Mouse (Mus musculus) neural tube, embryonic 15.5 days (tissue): Measurements from ENCODE around the gene Gm11559. TPM values are rescaled to one million over a fixed set of nuclear protein-coding genes. Genes with fewer than 3 reads are reported as not detected.
"Not testable (repeated sequence)": the region's sequence is repeated elsewhere in the genome, so short reads cannot be mapped to it uniquely, and the experiment has no call there.

Experiments
- ATAC-seq: fragments of 200-750 bp; cut with Nextera tagmentation; 2 replicates; pipeline ENCODE4 v1.8.0; 2017; ENCODE audit warnings: mild to moderate bottlenecking, moderate TSS enrichment, moderate library complexity; ENCODE audit not compliant: low FRiP score
- H3K27ac ChIP-seq: fragments of 300-500 bp; sonication (generic); replicated peaks from 2 replicates; pipeline ENCODE4 v1.5.1; 2015; ENCODE audit warnings: mild to moderate bottlenecking, inconsistent platforms
- H3K27me3 ChIP-seq: fragments of 300-500 bp; sonication (generic); replicated peaks from 2 replicates; pipeline ENCODE4 v1.6.1; 2015; ENCODE audit warnings: inconsistent platforms
- H3K36me3 ChIP-seq: fragments of 300-500 bp; sonication (generic); 2 replicates; pipeline ENCODE4 v1.6.1; 2015; ENCODE audit warnings: inconsistent platforms
- H3K4me1 ChIP-seq: fragments of 300-500 bp; sonication (generic); 2 replicates; pipeline ENCODE4 v1.6.1; 2015; ENCODE audit warnings: inconsistent platforms
- H3K4me2 ChIP-seq: fragments of 300-500 bp; sonication (generic); 2 replicates; pipeline ENCODE4 v1.6.1; 2015; ENCODE audit warnings: inconsistent platforms, mild to moderate bottlenecking, moderate library complexity
- H3K4me3 ChIP-seq: fragments of 300-500 bp; sonication (generic); replicated peaks from 2 replicates; pipeline ENCODE4 v1.5.1; 2015; ENCODE audit warnings: mild to moderate bottlenecking, inconsistent platforms
- H3K9ac ChIP-seq: fragments of 300-500 bp; sonication (generic); replicated peaks from 2 replicates; pipeline ENCODE4 v1.6.1; 2015; ENCODE audit warnings: mild to moderate bottlenecking, inconsistent platforms
- H3K9me3 ChIP-seq: fragments of 300-500 bp; sonication (generic); replicated peaks from 2 replicates; pipeline ENCODE4 v1.6.1; 2016; ENCODE audit warnings: inconsistent platforms
- WGBS: fragments of 180-500 bp; shearing (Covaris S2); methylation state at CpG from one replicate; pipeline ENCODE4 v1.1.7; 2015; ENCODE audit warnings: mixed read lengths; 5-methylcytosine and 5-hydroxymethylcytosine counted together
- polyA plus RNA-seq: library from polyadenylated mRNA; unstranded; fragments of >200 nt; fragmentation: Nextera tagmentation; extraction: Ambion mirVana; gene quantifications from 2 replicates; pipeline ENCODE4 v1.2.1, GENCODE M21; 2015

Gene Gm11559
- not detected in 2 replicates for polyA plus RNA-seq

DNA sequence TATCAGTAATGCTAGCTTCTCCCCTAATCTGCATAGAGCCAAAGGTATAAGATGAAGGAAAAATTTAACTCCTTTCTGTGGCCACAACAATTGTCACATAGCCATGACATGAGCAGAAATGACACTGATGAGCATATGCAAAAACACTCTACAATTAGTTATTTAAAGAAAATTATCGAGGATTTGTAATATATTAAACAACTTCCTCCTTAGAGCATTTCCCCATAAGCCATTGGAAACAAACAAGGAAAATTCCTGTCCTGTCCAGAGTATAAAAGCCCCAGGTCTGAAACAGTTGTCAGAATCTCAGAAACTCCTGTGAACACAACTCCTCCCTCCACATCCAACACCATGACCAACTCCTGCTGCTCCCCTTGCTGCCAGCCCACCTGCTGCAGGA is at the start of gene Gm11559:
Gene Gm11559 (plus strand): TSS at position 301 of the 400 bp plus-strand sequence.
- H3K27ac ChIP-seq, H3K9me3 ChIP-seq, H3K4me3 ChIP-seq, H3K36me3 ChIP-seq, H3K4me2 ChIP-seq, ATAC-seq, H3K27me3 ChIP-seq, H3K4me1 ChIP-seq, H3K9ac ChIP-seq: not testable (repeated sequence)
- 74% methylated on average over 1 of the region's 1 CpGs for WGBS

DNA sequence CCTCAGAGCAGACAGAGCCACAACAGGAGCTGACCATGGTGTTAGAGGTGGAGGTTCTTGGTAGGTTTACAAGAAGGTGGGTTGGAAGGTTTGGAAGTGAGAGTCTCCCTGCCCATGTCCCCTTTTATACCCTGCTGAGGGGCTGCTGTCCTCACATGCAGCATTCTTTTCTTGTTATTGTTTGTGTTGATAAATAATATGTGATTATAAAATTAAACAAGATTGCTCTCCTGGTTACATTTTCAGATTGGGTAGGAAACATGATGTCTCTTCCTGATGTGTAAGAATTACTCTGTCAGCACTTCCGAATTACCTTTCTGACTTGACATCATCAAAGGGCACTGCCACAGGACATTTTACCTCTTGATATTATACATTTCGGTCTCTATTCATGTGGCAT is 48.7 kb upstream of the Gm11559 start, which contains the start of gene Gm11564:
Gene Gm11564 (minus strand): TSS at position 101 of the 400 bp plus-strand sequence.
- not testable (repeated sequence) for H3K27me3 ChIP-seq, H3K4me2 ChIP-seq, H3K4me3 ChIP-seq, H3K36me3 ChIP-seq, H3K9ac ChIP-seq, H3K4me1 ChIP-seq, ATAC-seq, H3K27ac ChIP-seq, H3K9me3 ChIP-seq
- 85% methylated on average over 2 of the region's 2 CpGs for WGBS

DNA sequence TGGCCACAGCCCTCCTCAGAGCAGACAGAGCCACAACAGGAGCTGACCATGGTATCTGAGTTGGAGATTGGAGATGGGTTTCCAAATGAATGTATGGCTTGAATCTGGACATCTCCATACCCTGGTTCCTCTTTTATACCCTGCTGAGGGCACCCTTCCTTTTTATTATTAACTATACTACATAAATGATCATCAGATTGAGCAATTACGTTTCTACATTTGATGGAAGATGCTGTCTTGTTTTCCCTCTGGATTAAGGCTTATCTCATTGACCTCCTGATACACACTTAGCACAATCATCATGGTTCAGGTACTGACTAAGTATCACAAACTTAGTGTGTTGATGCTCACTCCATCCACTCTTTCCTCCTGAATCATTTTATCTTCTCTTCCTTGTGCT is 26.3 kb upstream of the Gm11559 start, which contains the start of gene 2300003K06Rik:
Gene 2300003K06Rik (minus strand): TSS at position 101 of the 400 bp plus-strand sequence.
- Histone ChIP-seq H3K4me1 (no peaks in the 10 kb centered on the region), H3K9ac (no peak within 1 kb of the TSS), H3K27me3 (no peaks in the 10 kb centered on the region), H3K27ac (no peak within 1 kb of the TSS), H3K36me3 (no peaks in the 10 kb centered on the region), H3K4me2 (no peak within 1 kb of the TSS), H3K9me3 (no peaks in the 10 kb centered on the region), H3K4me3 (no peak within 1 kb of the TSS)
- ATAC-seq, result no peak
- WGBS, result 78% methylated on average over 1 of the region's 1 CpGs

DNA sequence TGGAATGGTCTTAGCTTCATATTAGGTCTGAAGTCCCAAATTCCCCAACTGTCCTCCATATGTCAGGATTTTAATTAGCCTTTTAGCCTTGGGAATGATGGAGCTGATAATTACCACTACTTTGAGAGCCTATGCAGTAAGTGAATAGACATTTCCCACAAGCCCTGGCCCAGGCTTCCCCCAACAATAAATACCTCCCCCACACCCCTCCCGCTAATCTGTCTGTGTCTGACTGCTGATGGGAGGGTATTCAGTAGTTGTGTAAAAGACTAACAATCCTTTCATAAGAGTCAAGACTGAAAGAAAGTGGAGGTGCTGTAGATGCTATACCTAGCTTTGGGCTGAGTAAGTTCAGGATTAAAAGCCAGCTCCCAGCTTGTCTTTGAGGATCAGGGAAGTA is 22.1 kb upstream of the Gm11559 start:
- H3K27ac ChIP-seq, result no peak overlapping the region
- ATAC-seq, result no peak
- H3K27me3 ChIP-seq, result no peaks in the 10 kb centered on the region
- H3K4me2 ChIP-seq, result no peak overlapping the region
- WGBS, result 32% methylated on average over 1 of the region's 1 CpGs
- no peaks in the 10 kb centered on the region for H3K9me3 ChIP-seq
- no peaks in the 10 kb centered on the region for H3K36me3 ChIP-seq
- H3K9ac ChIP-seq, result no peak overlapping the region
- no peaks in the 10 kb centered on the region for H3K4me1 ChIP-seq
- H3K4me3 ChIP-seq, result no peak overlapping the region

DNA sequence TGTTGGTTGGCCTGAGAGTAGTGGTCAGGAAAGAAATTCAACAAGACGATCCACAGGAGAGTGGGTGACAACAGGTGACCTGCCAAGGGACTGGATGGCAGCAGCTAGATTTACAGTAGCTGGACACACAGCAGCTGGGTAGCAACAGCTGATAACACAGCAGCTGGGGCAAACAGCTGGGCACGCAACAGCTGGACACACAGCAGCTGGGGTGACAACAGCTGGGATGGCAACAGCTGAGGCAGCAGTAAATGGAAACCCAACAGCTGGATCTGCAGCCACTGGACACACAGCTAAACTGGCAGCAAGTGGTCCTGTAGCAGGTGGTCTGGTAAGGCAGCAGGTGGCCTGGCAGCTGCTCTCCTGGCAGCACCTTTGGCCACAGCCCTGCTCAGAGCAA is 17.5 kb upstream of the Gm11559 start:
- H3K27ac ChIP-seq, result no peak overlapping the region
- WGBS, result 98% methylated on average over 2 of the region's 2 CpGs
- H3K4me3 ChIP-seq, result no peak overlapping the region
- H3K4me1 ChIP-seq, result no peaks in the 10 kb centered on the region
- H3K36me3 ChIP-seq, result no peaks in the 10 kb centered on the region
- H3K27me3 ChIP-seq, result no peaks in the 10 kb centered on the region
- H3K4me2 ChIP-seq, result no peak overlapping the region
- no peaks in the 10 kb centered on the region for H3K9me3 ChIP-seq
- ATAC-seq, result no peak
- no peak overlapping the region for H3K9ac ChIP-seq

DNA sequence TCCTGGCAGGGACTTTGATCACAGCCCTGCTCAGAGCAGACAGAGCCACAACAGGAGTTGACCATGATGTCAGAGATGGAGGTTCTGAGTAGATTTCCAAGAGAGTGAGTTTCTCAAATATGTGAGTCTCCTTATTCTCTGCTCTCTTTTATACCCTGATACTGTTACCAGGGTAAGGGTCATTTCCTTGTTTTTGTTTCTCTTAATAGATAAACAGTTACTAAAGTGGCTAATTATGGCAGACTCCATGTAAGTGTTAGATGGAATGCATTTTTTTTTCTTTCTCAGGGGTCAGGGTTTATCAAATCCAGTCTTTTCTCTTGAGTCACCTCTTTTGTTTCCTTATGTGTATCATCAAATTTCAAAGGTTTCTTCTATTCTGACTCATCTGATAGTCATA is 12.8 kb upstream of the Gm11559 start, which contains the start of gene Krtap4-16:
Gene Krtap4-16 (minus strand): TSS at position 101 of the 400 bp plus-strand sequence.
- Histone ChIP-seq H3K4me1 (no peaks in the 10 kb centered on the region), H3K27me3 (no peaks in the 10 kb centered on the region), H3K9ac (no peak within 1 kb of the TSS), H3K9me3 (no peaks in the 10 kb centered on the region), H3K4me3 (no peak within 1 kb of the TSS), H3K36me3 (no peaks in the 10 kb centered on the region), H3K27ac (no peak within 1 kb of the TSS), H3K4me2 (no peak within 1 kb of the TSS)
- no peak for ATAC-seq

DNA sequence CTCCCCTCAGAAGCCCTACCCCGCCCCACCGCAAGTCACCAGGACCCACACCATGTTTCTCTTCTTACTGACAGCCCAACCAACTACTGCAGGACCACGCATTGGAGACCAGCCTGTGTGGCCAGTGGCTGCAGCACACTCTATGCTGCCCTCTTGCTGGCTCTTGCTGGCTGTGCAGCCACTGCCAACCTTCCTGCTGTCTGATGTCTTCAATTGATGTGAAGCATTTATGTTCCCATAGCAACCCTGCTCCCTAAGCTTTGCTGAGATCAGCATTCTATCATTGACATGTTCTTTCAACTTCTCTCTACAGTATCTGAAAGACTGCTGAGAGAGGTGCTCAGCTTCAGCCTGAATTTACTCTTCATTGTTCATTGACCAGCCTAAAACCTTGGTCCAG is 10.2 kb upstream of the Gm11559 start:
- Histone ChIP-seq H3K4me1 (no peaks in the 10 kb centered on the region), H3K27me3 (no peaks in the 10 kb centered on the region), H3K36me3 (no peaks in the 10 kb centered on the region), H3K27ac (no peak overlapping the region), H3K9ac (no peak overlapping the region), H3K4me3 (no peak overlapping the region), H3K4me2 (no peak overlapping the region), H3K9me3 (no peaks in the 10 kb centered on the region)
- 57% methylated on average over 3 of the region's 3 CpGs for WGBS
- no peak for ATAC-seq

DNA sequence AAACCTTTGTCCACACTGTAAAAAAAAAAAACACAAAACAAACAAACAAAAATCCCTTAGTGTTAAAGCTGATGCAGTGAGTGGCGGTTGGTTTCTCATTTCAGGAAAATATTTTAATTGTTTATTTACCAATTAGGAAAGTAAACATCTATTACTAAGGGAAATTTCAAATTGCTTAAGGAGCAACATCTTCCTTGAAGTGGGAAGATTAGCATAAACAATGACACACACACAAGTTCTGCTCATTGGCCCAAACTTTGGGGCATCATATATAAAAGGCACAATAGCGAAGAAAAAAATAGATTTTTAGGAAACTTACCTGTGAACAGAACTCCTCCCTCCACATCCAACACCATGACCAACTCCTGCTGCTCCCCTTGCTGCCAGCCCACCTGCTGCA is 6.7 kb upstream of the Gm11559 start, which contains the start of gene Gm11568:
Gene Gm11568 (plus strand): TSS at position 301 of the 400 bp plus-strand sequence.
- no peaks in the 10 kb centered on the region for H3K9me3 ChIP-seq
- H3K27ac ChIP-seq, result no peak within 1 kb of the TSS
- no peak within 1 kb of the TSS for H3K4me3 ChIP-seq
- no peak within 1 kb of the TSS for H3K4me2 ChIP-seq
- WGBS, result 93% methylated on average over 2 of the region's 2 CpGs
- no peak for ATAC-seq
- H3K27me3 ChIP-seq, result no peaks in the 10 kb centered on the region
- no peak within 1 kb of the TSS for H3K9ac ChIP-seq
- H3K4me1 ChIP-seq, result no peaks in the 10 kb centered on the region
- H3K36me3 ChIP-seq, result no peaks in the 10 kb centered on the region

DNA sequence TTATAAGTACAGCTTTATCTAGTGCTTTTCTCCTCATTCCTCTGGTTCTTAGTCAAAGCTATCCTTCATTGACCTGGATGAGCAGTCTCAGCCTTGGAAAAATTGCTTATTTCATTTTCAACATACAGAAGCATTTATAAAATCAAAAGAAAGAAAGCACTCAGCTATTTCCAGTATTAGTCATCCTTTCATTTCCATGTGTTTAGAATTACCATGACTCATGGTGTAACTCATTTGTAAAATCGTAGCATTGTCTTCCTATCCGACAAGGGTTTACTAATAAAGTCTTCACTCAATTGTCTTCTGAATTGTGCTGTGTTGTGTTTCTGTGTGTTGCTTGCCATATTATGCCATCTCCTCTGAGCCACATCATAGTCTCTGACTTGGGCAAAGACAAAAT is 5.5 kb upstream of the Gm11559 start:
- H3K4me2 ChIP-seq, result no peak overlapping the region
- no peak overlapping the region for H3K27ac ChIP-seq
- H3K4me1 ChIP-seq, result no peaks in the 10 kb centered on the region
- no peak overlapping the region for H3K9ac ChIP-seq
- H3K27me3 ChIP-seq, result no peaks in the 10 kb centered on the region
- H3K36me3 ChIP-seq, result no peaks in the 10 kb centered on the region
- 83% methylated on average over 2 of the region's 2 CpGs for WGBS
- no peaks in the 10 kb centered on the region for H3K9me3 ChIP-seq
- H3K4me3 ChIP-seq, result no peak overlapping the region
- ATAC-seq, result no peak

DNA sequence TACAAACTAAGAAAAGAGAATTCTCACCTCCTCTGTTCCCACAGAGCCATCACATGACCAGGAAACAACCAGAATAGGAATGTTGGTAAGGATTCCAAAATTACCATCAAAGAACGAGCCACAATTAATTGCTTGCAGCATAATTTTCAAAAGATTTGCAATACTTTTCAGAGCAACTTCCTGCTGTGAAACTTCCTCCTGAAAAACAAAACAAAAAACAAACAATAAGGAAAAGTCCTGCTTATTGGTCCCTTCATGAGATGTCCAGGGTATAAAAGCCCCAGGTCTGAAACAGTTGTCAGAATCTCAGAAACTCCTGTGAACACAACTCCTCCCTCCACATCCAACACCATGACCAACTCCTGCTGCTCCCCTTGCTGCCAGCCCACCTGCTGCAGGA is 8.8 kb downstream of the Gm11559 start, which contains the start of gene Krtap9-1:
Gene Krtap9-1 (plus strand): TSS at position 301 of the 400 bp plus-strand sequence.
- not testable (repeated sequence) for H3K4me2 ChIP-seq, H3K9me3 ChIP-seq, ATAC-seq, H3K27me3 ChIP-seq, H3K36me3 ChIP-seq, H3K4me1 ChIP-seq, H3K4me3 ChIP-seq, H3K9ac ChIP-seq, H3K27ac ChIP-seq
- 77% methylated on average over 1 of the region's 1 CpGs for WGBS

DNA sequence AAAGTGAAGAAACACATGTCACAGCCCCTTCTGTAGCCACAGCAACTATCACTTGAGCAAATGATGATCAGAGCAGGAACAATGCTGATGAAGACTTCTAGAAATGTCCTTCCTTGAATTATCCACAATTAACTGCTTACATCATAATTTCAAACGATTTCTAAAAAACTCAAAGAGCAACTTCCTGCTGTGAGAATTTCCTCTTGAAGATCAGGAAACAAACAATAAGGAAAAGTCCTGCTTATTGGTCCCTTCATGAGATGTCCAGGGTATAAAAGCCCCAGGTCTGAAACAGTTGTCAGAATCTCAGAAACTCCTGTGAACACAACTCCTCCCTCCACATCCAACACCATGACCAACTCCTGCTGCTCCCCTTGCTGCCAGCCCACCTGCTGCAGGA is 14.6 kb downstream of the Gm11559 start, which contains the start of gene Gm11567:
Gene Gm11567 (plus strand): TSS at position 301 of the 400 bp plus-strand sequence.
- not testable (repeated sequence) for H3K27ac ChIP-seq, H3K4me2 ChIP-seq, H3K4me1 ChIP-seq, H3K9me3 ChIP-seq, ATAC-seq, H3K4me3 ChIP-seq, H3K27me3 ChIP-seq, H3K9ac ChIP-seq, H3K36me3 ChIP-seq
- 64% methylated on average over 1 of the region's 1 CpGs for whole genome bisulfite sequencing

DNA sequence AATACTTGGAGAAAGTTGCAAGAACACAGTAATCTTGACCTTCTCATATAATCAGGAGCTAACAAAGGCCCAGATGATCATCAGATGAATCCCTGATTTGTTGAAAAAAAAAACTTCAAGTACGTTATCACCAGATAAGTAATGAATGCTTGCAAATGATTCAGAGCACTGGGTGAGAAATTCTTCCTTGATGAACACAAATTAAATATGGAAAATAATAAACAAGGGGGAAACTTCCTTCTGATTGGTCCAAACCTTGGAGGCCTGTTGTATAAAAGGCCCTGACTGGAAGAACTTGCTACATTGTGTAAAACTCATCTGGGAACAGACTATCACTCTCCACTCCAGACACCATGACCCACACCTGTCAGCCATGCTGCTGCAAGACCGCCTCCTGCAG is 43.3 kb downstream of the Gm11559 start, which contains the start of gene Krtap31-1:
Gene Krtap31-1 (plus strand): TSS at position 301 of the 400 bp plus-strand sequence.
- Histone ChIP-seq H3K9ac (no peak within 1 kb of the TSS), H3K27me3 (no peaks in the 10 kb centered on the region), H3K9me3 (no peaks in the 10 kb centered on the region), H3K4me1 (no peaks in the 10 kb centered on the region), H3K4me2 (no peak within 1 kb of the TSS), H3K36me3 (no peaks in the 10 kb centered on the region), H3K4me3 (no peak within 1 kb of the TSS), H3K27ac (no peak within 1 kb of the TSS)
- no peak for ATAC-seq
- 89% methylated on average over 2 of the region's 2 CpGs for WGBS
